Mouse (Mus musculus): Measurements from ENCODE around the gene Ptn. TPM values are rescaled to one million over a fixed set of nuclear protein-coding genes. Genes with fewer than 3 reads are reported as not detected.

The Ptn gene
- total RNA-seq, 4 experiments from 2014 or later, result 62.3 to 89.5 (median 76.4) TPM

Small RNA genes within 50 kb of the gene (microRNA-seq; reads per million reads assigned to microRNA genes)
- 0 reads per million in 2 experiments for gene Gm25111

All from adrenal gland, adult 8-10 months (tissue).